Mouse (Mus musculus): ENCODE results near the gene Eif4g1. TPM values are rescaled to one million over a fixed set of nuclear protein-coding genes. Genes with fewer than 3 reads are reported as not detected.
A peak's percentile ranks its signal among the peaks of the same experiment; 100 is the strongest.

Gene Eif4g1
- total RNA-seq, 2 experiments from 2014 or later: 388 to 397 TPM

DNA sequence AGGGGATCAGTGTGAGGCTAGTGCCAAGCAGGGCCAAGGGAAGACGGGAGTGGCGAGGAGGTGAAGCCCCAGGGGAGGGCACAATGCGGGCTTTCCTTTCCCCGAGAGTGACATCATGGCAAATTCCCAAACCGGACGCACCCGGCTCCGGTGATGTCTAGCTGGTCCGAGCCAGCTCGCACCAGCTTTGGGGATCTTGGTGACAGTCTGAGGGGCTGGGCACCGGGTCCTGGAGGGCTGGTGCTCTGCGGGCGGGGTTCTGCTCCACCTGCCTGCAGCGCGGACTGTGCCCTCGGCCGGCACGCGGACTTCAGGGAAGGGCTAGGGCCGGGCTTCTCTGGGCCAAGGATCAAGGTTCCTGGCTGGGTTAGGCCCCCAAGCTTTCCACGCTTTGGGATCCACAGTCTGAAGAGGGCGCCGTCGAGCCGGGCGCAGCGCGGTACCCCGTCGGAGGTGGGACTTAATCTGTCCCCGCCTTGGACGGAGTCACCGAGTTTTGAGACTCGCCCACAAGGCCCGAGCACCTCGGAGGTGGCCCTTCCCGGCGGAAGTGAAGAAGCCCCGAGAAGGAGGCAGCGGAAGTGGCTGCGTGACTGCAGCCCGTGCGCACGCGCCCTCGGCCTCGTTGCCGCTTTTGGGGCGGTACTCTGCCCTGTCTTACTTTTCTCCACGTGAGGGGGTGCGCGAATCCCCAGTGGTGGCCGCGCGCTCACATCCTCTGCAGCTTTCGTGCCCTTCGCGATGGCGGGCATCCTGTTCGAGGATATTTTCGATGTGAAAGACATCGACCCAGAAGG lies 49.3 kb downstream of the Eif4g1 start, which contains the start of the genes Polr2h and Clcn2:
TSS of gene Polr2h (plus strand) at position 485 of the 797 bp plus-strand sequence.
TSS of gene Clcn2 (minus strand) at position 566 of the 797 bp plus-strand sequence.
- intact Hi-C loops (cut with DNase I): loop anchor here (2.0 to 5.0 kb wide), 2 partner anchors 17 to 180 kb away; partner anchors contain the start of gene Ap2m1
- peak; percentile 97 for DNase-seq (ENCODE audit: low spot score)

DNA sequence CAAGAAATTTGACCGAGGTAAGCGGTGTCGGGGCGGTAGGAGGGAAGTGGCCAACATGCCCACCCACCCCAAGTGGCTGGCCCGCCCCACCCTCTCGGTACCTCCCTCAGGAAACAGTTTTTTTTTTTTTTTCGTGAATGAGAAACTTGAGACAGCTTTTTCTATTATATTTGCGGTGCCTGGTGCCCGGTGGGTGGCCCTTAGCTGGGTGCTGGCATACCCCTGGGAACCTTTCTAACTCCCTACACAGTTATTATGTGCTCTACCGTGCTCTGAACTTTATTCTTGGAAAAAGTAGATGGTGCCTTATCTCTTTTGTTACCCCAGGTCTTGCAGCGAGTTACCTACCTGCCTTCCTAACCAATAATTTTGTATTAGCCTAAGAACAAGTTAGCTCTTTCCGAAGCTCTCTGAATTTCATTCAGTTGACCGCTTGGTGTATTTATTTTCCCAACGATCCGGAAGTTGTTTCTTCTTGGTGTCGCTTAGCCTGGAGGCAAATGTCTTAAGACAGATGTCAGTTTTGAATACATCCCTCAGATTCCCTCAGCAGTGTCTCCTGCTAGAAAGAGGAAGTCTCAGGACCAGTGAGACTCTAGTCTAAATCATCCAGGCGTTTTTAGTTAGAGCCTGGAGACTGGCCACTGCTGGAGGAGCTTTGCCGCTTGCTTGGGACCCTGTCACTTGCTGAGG lies 50.0 kb downstream of the Eif4g1 start:
- DNase-seq (ENCODE audit: low spot score): no peak
- intact Hi-C loops (cut with DNase I): loop anchor here (2.0 to 5.0 kb wide), 2 partner anchors 17 to 181 kb away; partner anchors contain the start of gene Ap2m1

DNA sequence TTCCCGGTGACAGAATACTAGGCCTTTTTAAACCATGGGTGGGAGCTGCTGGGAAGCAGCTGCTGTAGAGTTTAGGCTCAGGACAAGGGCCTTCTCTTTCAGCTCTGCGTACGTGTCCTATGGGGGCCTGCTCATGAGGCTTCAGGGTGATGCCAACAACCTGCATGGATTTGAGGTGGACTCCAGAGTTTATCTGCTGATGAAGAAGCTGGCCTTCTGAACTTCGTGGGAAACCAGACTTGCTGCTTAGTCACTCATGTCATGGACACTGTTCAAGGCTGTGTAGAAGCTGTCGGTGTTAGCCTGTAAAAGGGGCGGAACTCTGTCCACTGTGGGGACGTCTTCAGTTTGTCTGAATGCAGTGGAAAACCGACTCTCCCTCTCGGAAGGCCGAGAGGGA lies 53.7 kb downstream of the Eif4g1 start:
- no peak for DNase-seq (ENCODE audit: low spot score)
- intact Hi-C loops (cut with DNase I): no loop called here

DNA sequence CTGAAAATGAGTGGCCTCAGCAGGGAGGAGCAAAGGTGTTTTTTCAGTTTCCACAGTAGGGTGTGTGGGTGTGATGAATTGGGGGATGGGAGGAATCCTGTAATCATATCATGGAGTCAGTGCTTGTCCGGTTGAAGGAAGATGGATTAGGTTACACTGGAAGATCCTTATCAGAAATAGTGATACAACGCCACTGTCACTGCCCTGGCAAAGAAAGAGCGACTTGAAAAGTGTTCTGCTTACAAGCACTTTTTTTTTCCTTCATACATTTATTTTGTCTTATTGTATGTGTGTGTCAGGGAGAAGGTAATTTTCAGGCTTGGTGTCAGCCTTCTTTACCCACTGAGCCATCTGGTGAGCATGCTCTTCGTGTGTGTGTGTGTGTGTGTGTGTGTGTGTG lies 54.6 kb downstream of the Eif4g1 start:
- DNase-seq (ENCODE audit: low spot score): no peak

DNA sequence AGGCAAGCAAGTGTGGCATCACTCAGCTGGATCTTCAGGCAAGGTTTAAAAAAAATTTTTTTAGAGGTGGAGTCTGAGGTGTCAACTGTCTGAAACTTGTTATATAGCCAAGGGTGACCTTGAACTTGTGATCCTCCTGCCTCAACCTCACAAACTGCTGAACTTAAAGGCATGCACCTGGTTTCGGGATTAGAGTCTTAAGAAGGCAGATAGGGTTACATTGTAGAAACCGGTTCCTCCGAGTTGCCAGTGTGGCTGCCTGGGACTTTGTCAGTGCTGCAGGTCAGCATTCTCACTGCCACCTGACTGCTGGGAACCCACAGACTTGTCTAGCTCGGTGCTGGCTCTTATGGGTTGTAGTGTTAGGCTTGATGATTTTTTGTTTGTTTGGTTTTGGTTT lies 55.1 kb downstream of the Eif4g1 start:
- intact Hi-C loops (cut with DNase I): no loop called here
- no peak for DNase-seq (ENCODE audit: low spot score)

More for the DNA sequence above, 54.6 kb downstream of the Eif4g1 start:
- intact Hi-C loops (cut with DNase I): no loop called here

DNA sequence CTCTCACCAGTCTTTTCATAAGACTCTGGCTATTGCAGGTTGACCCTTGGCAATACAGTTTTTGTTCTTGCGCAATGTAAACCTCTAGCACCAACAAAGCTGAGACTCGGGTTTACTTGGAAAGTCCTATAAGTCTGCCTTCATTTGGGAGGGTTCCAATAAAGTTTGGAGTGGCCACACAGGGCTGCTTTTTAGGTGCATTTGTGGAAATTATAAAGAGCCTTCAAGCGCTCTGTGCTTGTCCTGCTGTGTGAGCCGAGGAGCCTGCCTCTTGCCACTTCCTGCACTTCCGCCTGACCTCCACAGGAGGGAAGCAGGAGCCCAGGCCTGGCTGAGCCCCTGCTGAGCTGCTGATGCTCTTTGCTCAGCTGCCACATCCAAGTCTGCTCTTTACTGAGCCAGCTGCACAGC lies 56.2 kb downstream of the Eif4g1 start:
- DNase-seq (ENCODE audit: low spot score): no peak
- intact Hi-C loops (cut with DNase I): loop anchor here (2.0 kb wide), 2 partner anchors 36 to 468 kb away; no protein-coding TSS in a partner anchor

DNA sequence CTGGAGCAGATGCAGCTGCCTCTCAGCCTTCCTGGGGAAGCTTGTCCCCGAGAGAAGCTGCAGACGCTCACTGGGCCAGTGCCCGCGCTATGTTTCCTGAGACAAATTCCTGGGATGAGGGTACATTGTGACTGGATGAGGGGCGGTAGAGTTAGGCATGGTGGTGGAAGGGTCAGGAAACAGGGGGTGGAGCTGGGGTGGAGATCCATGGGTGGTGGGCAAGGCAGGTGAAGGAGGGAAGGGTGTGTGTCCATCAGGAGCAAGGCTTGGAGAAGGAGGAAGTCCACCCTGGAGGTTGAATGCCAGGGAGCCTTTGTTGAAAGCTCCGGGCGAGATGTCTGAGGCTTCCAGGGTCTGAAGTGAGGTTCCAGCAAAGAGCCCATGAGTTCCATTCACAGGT lies 57.2 kb downstream of the Eif4g1 start:
- DNase-seq (ENCODE audit: low spot score): no peak
- intact Hi-C loops (cut with DNase I): loop anchor here (2.0 kb wide), 2 partner anchors 35 to 467 kb away; no protein-coding TSS in a partner anchor

DNA sequence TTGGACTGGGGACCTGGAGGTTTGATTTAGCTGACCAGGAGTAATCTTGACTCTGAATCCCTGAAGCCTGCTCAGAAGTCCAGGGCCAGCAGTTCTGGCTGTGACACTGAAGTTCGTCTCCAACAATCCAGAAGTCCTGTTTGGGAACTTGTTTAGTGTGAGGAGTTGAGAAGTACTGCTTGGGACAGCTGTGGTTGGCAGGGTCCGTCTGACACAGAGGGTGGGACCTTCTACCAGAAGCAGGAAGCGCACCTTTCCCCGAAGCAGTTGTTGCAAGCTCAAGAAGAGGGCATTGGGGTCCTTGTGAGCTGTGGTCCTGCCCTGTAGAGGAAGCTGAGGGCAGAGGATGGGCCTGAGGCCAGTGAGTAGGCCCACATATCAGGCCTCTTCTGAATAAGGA lies 57.6 kb downstream of the Eif4g1 start:
- intact Hi-C loops (cut with DNase I): loop anchor here (2.0 kb wide), 2 partner anchors 35 to 467 kb away; no protein-coding TSS in a partner anchor

DNA sequence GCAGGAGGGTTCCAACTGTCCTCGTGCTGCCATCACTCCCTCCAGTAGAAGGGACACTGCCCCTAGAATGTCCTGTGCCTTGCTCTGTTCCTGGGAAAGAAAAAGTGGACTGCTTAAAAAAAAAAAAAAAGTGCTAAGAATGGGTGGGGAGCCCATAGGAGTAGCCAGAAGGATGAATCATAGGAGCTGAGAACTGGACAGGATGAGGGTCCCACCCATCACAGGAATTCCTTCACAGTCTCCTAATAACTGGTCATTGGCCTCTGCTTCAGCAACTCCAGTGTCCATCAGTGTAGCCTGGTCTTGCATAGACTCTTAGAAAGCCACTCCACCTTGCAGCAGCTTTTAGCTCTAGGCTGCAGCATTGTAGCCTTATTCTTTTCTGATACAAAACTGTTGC lies 58.3 kb downstream of the Eif4g1 start:
- intact Hi-C loops (cut with DNase I): no loop called here

More for the DNA sequence above, 57.6 kb downstream of the Eif4g1 start:
- DNase-seq (ENCODE audit: low spot score): no peak

DNA sequence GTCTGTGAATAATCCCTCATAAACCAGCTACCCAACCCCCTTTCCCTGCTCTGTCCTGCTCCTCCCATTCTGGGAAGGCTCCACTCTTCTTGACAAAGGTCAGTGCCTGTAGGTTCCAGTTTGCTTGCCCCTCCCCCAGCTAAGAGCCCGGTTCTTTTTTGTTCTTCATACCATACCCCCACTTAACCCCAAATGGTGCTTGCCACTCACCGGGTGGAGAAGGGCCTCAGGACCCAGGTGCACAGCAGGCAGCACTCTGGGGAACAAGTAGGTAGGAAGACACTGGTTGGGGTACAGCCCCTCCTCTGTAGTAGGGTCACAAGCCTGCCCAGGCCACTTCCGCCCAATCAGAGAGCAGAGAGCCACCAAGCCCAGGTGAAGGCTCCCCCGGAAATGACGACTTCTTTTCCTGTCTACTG lies 62.2 kb downstream of the Eif4g1 start:
- intact Hi-C loops (cut with DNase I): no loop called here
- DNase-seq (ENCODE audit: low spot score): no peak

More for the DNA sequence above, 58.3 kb downstream of the Eif4g1 start:
- DNase-seq (ENCODE audit: low spot score): no peak

DNA sequence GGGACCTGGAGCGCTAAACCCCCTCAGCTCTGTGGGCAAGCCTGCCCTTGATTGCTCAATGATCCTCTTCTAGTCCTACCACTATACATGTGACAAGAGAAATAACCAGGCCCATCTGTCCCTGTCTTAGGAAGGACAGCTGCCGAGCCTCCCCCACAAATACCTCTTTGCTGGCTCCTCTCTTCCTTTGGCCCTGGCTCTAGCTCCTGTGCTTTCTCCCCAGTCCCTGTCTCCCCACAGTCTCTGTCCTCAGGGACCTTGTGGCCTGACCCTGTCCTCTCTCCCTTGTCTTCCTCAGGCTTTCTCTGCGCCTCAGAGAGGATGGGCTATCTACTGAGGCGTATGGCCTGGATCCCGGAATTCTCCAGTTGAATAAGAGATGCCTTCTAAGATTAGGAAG lies 63.6 kb downstream of the Eif4g1 start:
- intact Hi-C loops (cut with DNase I): no loop called here
- DNase-seq (ENCODE audit: low spot score): no peak

DNA sequence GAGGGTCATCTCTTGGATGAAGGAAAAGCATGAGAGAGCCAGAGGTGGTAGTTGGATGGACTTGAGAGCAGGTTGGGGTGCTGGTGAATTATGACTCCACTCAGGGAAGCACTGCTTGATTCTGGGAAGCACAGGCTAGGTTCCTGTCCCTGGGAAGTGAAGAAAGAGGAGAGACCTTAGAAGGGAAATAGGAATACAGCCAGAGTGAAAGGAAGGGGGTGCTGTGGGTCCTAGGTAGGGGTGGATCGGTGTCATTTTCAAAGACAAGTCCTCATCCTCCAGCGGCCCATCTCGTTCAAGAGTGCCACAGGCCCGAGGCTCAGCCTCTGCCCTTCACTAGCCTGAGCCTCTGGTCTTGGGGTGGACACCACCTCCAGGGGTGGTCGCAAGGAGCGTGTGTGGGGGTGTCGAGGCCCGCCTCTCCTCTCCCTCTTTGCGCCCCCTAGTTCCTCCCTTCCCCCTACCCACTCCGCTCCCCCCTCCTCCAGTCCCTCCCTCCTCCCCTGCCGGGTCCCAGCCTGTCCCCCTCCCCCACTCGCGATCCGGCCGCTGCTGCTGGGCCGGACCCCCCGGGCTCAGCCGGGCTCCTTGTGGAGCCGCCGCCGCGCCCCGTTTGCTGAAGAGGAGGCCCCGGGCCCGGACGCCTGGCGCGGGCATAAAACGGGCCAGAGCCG lies 64.3 kb downstream of the Eif4g1 start:
- intact Hi-C loops (cut with DNase I): no loop called here
- DNase-seq (ENCODE audit: low spot score): no peak

DNA sequence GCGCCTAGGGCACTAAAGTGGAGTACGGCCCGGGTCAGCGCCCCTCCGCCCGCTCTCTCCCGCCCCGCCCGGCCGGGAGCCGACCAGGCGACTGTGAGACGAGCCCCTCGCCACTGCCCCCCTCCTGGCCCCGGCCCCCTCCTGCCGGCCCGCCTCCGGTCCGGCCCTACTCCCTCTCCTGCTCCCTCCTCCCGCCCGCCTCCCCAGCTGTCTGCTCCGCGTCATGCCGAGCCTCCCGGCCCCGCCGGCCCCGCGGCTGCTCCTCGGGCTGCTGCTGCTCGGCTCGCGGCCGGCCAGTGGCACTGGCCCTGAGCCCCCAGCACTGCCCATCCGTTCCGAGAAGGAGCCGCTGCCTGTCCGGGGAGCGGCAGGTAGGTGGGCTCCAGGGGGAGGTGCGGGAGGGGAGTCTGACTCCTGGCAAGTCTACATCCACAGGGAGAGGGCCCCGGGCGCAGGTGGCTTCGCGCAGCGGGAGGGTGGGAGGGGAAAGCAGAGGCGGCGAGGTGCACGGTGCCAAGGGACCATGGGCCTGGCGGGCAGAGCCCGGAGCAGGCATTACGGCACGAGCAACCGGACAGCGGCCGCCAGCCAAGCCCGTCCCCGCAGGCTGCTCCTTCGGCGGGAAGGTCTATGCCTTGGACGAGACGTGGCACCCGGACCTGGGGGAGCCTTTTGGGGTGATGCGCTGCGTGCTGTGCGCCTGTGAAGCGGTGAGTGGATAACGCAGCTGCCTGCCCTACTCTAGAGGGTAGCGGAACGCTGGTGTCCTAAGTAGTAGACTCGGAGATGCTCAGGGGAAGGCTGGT lies 65.0 kb downstream of the Eif4g1 start, which contains the start of gene Chrd:
TSS of gene Chrd (plus strand) at position 203 of the 806 bp plus-strand sequence.
- peak; percentile 52 for DNase-seq (ENCODE audit: low spot score)
- intact Hi-C loops (cut with DNase I): no loop called here

DNA sequence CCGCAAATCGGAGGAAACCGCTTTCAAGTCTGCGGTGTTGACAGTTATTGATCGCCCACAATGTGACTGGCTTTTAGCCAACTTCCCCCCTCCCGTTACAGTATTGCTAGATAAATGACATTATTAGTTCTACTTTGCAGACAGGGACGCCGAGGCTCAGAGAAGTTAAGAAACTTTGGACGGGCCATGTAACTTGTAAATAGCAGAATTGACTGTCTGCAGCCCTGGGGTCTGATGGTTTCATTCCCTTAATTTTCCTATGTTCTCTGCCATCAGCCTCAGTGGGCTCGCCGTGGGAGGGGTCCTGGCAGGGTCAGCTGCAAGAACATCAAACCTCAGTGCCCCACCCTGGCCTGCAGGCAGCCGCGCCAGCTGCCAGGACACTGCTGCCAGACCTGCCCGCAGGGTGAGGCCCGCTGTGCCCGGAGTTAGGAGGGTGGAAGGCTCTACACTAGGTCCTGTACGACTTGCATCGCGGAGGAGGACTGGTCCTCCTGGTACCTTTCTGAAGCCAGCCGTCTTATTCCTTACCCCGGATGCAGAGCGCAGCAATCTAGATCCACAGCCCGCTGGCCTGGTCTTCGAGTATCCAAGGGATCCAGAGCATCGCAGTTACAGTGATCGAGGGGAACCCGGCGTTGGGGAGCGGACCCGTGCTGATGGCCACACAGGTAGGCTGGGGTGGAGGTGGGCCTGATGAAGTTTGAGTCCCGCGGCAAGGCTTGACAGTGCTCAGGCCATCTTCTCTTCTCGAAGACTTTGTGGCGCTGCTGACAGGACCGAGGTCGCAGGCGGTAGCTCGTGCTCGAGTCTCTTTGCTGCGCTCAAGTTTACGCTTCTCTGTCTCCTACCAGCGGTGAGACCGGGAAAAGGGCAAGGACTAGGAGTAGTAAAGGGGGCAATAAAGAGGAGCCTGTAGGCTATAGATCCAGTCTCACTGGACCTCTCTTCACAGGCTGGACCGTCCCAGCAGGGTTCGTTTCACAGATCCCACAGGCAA lies 65.9 kb downstream of the Eif4g1 start, which contains the start of gene Thpo:
TSS of gene Thpo (minus strand) at position 781 of the 1,000 bp plus-strand sequence.
- no peak for DNase-seq (ENCODE audit: low spot score)
- intact Hi-C loops (cut with DNase I): no loop called here

DNA sequence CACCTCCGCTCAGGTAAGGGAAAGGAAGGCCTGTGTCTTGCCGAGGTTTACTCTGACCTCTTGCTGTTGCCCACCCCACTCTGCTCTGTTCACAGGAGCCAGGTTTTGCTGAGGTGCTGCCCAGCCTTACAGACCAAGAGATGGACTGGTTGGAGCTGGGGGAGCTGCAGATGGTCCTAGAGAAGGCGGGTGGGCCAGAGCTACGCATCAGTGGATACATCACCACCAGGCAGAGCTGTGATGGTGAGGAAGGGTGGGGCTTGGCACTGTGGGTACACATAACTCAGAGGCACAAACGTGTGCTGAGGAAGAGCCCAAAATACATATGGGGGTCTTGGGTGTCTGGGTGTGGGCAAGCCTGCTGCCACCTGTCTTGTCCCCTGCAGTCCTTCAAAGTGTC lies 67.5 kb downstream of the Eif4g1 start:
- DNase-seq (ENCODE audit: low spot score): no peak
- intact Hi-C loops (cut with DNase I): no loop called here

DNA sequence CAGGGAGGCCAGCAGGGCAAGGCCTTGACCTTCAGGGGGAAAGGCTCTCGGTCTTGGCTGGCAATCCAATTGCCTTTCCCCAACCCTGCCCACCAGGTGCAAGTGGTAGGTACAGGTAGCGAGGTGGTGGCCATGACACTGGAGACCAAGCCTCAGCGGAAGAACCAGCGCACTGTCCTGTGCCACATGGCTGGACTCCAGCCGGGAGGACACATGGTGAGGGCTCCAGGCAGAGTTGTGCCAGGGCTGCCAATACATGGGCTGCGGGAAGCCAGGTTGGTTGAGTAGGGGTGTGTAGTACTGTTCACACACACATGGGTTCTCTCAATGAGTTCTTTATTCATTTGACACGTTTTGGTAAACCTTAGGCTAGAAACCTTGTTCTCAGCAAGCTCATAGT lies 68.1 kb downstream of the Eif4g1 start:
- intact Hi-C loops (cut with DNase I): no loop called here
- DNase-seq (ENCODE audit: low spot score): no peak

DNA sequence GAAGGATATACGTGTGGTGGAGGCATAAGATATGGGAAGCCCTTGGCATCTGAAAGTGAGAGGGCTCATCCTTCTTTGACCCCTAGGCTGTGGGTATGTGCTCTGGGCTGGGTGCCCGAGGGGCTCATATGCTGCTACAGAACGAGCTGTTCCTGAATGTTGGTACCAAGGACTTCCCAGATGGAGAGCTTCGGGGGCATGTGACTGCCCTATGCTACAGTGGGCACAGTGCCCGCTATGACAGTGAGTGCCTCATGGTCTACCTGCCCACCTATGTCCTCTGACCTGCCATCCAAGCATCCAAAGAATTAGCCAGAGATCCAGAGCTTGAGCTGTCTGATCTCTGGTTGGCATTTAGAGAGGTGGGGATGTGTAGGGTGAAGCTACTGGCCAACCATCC lies 68.7 kb downstream of the Eif4g1 start:
- no peak for DNase-seq (ENCODE audit: low spot score)
- intact Hi-C loops (cut with DNase I): no loop called here

DNA sequence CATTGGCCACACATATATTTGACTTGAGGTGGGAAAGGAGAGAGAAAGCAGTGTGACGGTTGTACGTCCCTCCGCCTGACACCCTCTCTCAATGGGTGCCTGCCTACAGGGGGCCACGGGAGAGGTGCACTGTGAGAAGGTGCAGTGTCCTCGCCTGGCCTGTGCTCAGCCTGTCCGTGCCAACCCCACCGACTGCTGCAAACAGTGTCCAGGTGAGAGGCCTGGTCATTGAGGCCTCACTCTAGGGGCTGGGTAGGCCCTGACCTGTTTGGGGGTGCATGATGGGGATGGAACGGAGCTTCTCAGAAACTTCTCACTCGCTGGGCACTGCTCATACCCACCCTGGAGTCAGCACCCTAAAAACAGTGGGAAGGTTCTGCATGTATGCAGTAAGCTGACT lies 71.7 kb downstream of the Eif4g1 start:
- intact Hi-C loops (cut with DNase I): no loop called here
- no peak for DNase-seq (ENCODE audit: low spot score)

Data from heart, postnatal 25 days (tissue).